Mouse (Mus musculus) kidney, adult 2 months (tissue): ENCODE measurements around the gene Fgf5.

ENCODE experiments used
- CTCF ChIP-seq: fragments of 200-500 bp; conservative IDR thresholded peaks from 2 replicates; pipeline ENCODE4 v1.5.1; 2011; ENCODE audit warnings: low read depth, mild to moderate bottlenecking, control low read depth, low read length, moderate library complexity, mixed read lengths; ENCODE audit not compliant: insufficient read depth, insufficient read length
- POLR2A ChIP-seq: fragments of 200-500 bp; IDR thresholded peaks from one replicate; pipeline ENCODE4 v1.6.1; 2011; ENCODE audit warnings: low read depth, low read length, control low read depth

- TF ChIP-seq CTCF (no peak), POLR2A (no peak)
Measured at GRCm38 (mm10) chr5:98253147-98253546, 837 bp upstream of the Fgf5 start.
